Mouse (Mus musculus) kidney, postnatal 0 days (tissue): ENCODE results near the gene Ffar2. TPM values are rescaled to one million over a fixed set of nuclear protein-coding genes. Genes with fewer than 3 reads are reported as not detected.

Experiments
- ATAC-seq: fragments of 200-750 bp; cut with Nextera tagmentation; replicated peaks from 2 replicates; pipeline ENCODE4 v1.8.0; 2017; ENCODE audit warnings: low read depth, moderate number of reproducible peaks, moderate TSS enrichment, moderate library complexity; ENCODE audit not compliant: low FRiP score
- DNase-seq: peaks from one replicate; pipeline ENCODE4 v3.0.0-alpha.2; 2016; ENCODE audit warnings: low spot score
- H3K27ac ChIP-seq: fragments of 300-500 bp; sonication (generic); 2 replicates; pipeline ENCODE4 v1.5.1; 2014; ENCODE audit warnings: mild to moderate bottlenecking
- H3K27me3 ChIP-seq: fragments of 300-500 bp; sonication (generic); 2 replicates; pipeline ENCODE4 v1.6.1; 2014; ENCODE audit warnings: low read length, mixed read lengths; ENCODE audit not compliant: insufficient read depth
- H3K36me3 ChIP-seq: fragments of 300-500 bp; sonication (generic); 2 replicates; pipeline ENCODE4 v1.6.1; 2014; ENCODE audit warnings: low read length, mixed read lengths; ENCODE audit not compliant: insufficient read depth
- H3K4me1 ChIP-seq: fragments of 300-500 bp; sonication (generic); replicated peaks from 2 replicates; pipeline ENCODE4 v1.6.1; 2014; ENCODE audit warnings: antibody characterized with exemption, low read length, mixed read lengths; ENCODE audit not compliant: insufficient read depth
- H3K4me2 ChIP-seq: fragments of 300-500 bp; sonication (generic); 2 replicates; pipeline ENCODE4 v1.6.1; 2014; ENCODE audit warnings: mild to moderate bottlenecking, low read length, moderate library complexity, mixed read lengths
- H3K4me3 ChIP-seq: fragments of 300-500 bp; sonication (generic); replicated peaks from 2 replicates; pipeline ENCODE4 v1.5.1; 2014; ENCODE audit warnings: low read depth, low read length
- H3K9ac ChIP-seq: fragments of 300-500 bp; sonication (generic); 2 replicates; pipeline ENCODE4 v1.6.1; 2014; ENCODE audit warnings: low read depth, low read length
- H3K9me3 ChIP-seq: fragments of 300-500 bp; sonication (generic); replicated peaks from 2 replicates; pipeline ENCODE4 v1.6.1; 2016; ENCODE audit warnings: low read length, inconsistent platforms, mixed read lengths
- CTCF ChIP-seq: IDR thresholded peaks from 2 replicates; pipeline ENCODE4 v1.5.1; 2016; ENCODE audit warnings: antibody characterized with exemption, low read depth, mild to moderate bottlenecking, moderate library complexity
- WGBS: fragments of 180-500 bp; shearing (Covaris S2); extraction: QIAGEN DNeasy Blood & Tissue Kit; methylation state at CpG from one replicate; pipeline ENCODE4 v1.1.7; 2014; 5-methylcytosine and 5-hydroxymethylcytosine counted together
- polyA plus RNA-seq: library from polyadenylated mRNA; unstranded; fragments of >200 nt; fragmentation: Nextera tagmentation; extraction: Ambion mirVana; gene quantifications from 2 replicates; pipeline ENCODE4 v1.2.1, GENCODE M21; 2015

The Ffar2 gene
- polyA plus RNA-seq, 1 experiment from 2014 or later = 0.16 TPM

DNA sequence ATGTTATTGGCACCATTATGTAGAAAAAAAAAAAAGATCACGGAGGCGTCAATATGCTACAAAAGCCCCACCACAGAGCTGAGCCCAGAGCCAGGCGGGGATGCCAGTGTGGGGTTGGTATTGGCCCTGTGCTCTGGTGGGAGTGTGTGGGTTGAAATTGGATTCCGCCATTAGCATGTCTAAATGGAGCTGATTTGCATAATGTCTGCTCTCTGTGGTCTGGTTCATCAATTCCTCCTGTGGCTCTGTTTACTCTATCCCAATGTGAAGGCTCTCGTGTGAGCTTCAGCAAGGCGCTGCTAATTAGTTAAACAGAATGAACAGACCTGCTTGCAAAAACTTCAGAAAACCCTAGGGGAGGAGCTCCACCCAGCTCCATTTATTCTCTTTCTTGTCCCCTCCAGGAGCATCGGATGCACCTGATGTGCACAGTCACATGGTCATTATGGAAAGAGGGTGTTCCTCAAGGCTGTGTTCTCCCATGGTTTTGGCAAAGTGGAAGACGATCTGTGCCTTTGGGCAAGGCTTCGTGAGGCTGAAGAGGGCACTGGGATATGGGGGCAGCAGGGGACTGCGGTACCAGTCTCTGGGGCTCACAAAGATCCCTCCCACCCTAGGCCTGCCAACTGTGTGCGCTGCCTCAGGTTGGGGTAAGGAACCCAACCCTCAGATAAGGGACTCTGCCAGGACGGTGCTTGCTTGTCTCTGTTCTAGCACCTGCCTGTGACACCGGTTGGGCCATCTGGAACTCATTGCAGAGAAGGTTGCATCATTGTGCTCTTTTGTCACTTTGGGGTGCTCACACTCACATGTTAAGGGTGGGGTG, 37.6 kb downstream of the Ffar2 start:
- no peaks in the 10 kb centered on the region for H3K4me1 ChIP-seq
- H3K4me3 ChIP-seq = no peak overlapping the region
- no peak overlapping the region for H3K27ac ChIP-seq
- H3K36me3 ChIP-seq = no peaks in the 10 kb centered on the region
- no peak overlapping the region for H3K9ac ChIP-seq
- WGBS = 61% methylated on average over 13 of the region's 13 CpGs
- no peak overlapping the region for H3K4me2 ChIP-seq
- ATAC-seq = no peak
- no peak for DNase-seq
- no peak for TF ChIP-seq CTCF
- no peaks in the 10 kb centered on the region for H3K9me3 ChIP-seq
- H3K27me3 ChIP-seq = no peaks in the 10 kb centered on the region

DNA sequence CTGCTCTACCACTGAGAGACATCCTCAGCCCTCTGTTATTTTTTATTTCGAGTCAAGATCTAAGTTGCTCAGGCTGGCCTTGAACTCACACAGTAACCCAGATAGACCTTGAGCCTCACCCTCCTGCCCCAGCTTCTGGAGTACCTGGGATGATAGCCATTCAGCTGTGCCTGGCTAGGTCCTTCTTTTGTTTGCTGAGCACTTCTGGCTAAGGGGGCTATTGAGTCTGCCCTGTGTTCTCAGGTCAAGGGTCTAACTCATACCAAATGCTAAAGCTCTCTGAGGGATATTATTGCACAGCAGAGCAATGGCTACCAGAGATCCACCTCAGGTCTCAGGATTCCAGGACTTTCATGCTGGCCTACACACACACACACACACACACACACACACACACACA, 38.4 kb downstream of the Ffar2 start:
- no peak for ATAC-seq
- no peak overlapping the region for H3K4me2 ChIP-seq
- 63% methylated on average over 1 of the region's 1 CpGs for WGBS
- TF ChIP-seq CTCF = no peak
- no peaks in the 10 kb centered on the region for H3K4me1 ChIP-seq
- no peaks in the 10 kb centered on the region for H3K9me3 ChIP-seq
- no peak for DNase-seq
- H3K9ac ChIP-seq = no peak overlapping the region
- no peaks in the 10 kb centered on the region for H3K27me3 ChIP-seq
- H3K36me3 ChIP-seq = no peaks in the 10 kb centered on the region
- no peak overlapping the region for H3K4me3 ChIP-seq
- H3K27ac ChIP-seq = no peak overlapping the region

DNA sequence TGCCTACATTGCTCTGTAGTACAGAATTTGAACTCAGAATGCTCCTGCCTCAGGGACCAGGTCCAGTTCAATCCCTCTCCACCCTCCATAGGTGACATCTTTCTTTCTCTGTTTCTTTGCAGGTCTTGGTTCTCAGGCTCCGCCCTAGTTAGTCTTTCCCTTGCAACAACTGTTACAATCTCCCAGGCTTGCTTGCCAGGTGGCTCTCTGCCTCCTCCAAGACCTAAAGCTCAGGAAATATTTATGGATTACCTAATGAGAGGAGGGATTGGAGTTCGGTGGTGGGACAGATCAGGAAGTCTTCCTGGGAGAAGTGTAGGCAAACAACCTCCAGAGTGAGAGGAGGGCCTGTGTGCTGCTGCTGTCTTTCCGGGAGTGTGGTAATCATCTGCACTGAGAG, 40.9 kb downstream of the Ffar2 start:
- H3K9ac ChIP-seq = no peak overlapping the region
- no peak overlapping the region for H3K27ac ChIP-seq
- no peaks in the 10 kb centered on the region for H3K9me3 ChIP-seq
- H3K4me1 ChIP-seq = no peaks in the 10 kb centered on the region
- H3K4me2 ChIP-seq = no peak overlapping the region
- whole genome bisulfite sequencing = 66% methylated on average over 3 of the region's 3 CpGs
- DNase-seq = no peak
- H3K36me3 ChIP-seq = no peaks in the 10 kb centered on the region
- no peaks in the 10 kb centered on the region for H3K27me3 ChIP-seq
- no peak for TF ChIP-seq CTCF
- no peak for ATAC-seq
- H3K4me3 ChIP-seq = no peak overlapping the region

DNA sequence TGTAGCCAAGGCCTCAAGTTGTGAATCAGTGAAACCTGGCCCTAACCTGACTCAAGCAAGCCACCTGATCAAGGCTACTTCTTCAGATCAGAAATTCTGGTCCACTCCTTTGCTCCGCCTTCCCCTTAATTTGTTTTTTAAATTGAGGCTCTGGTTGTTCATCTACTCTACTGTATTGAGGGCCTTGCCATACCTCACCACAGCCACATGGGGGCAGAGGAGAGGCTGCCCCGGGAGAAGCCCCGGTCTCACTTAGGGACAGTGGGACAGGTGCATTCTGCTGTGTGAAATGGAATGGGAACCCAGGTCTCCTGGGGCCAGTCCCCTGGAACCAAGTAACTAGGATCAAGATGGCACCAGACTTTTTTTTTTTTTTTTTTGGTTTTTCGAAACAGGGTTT, 41.8 kb downstream of the Ffar2 start:
- WGBS = 72% methylated on average over 4 of the region's 4 CpGs
- H3K9ac ChIP-seq = no peak overlapping the region
- DNase-seq (no peak), ATAC-seq (no peak)
- H3K4me1 ChIP-seq = no peaks in the 10 kb centered on the region
- H3K4me2 ChIP-seq = no peak overlapping the region
- peak; percentile 61 for TF ChIP-seq CTCF
- H3K27ac ChIP-seq = no peak overlapping the region
- no peaks in the 10 kb centered on the region for H3K9me3 ChIP-seq
- no peaks in the 10 kb centered on the region for H3K27me3 ChIP-seq
- no peak overlapping the region for H3K4me3 ChIP-seq
- H3K36me3 ChIP-seq = no peaks in the 10 kb centered on the region

DNA sequence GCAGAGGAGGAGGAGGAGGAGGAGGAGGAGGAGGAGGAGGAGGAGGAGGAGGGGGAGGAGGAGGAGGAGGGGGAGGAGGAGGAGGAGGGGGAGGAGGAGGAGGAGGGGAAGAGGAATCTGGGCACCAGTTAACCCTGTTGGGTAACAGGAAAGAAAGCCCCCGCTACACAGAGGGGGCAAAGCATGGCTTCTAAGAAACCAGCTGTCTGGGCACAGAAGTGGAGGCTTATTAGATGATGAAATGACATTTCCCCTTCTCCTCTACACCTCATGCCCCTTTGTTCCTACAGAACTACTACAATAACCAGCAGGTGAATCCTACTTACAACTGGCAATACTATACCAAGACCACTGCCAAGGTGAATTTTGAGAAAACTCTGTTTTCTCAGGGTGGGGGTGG, 45.7 kb downstream of the Ffar2 start:
- no peak for TF ChIP-seq CTCF
- WGBS = 56% methylated on average over 1 of the region's 1 CpGs
- H3K36me3 ChIP-seq = no peaks in the 10 kb centered on the region
- H3K4me2 ChIP-seq = no peak overlapping the region
- no peak overlapping the region for H3K9ac ChIP-seq
- no peaks in the 10 kb centered on the region for H3K9me3 ChIP-seq
- no peak overlapping the region for H3K4me3 ChIP-seq
- no peaks in the 10 kb centered on the region for H3K27me3 ChIP-seq
- ATAC-seq (no peak), DNase-seq (no peak)
- H3K4me1 ChIP-seq = no peaks in the 10 kb centered on the region
- no peak overlapping the region for H3K27ac ChIP-seq

DNA sequence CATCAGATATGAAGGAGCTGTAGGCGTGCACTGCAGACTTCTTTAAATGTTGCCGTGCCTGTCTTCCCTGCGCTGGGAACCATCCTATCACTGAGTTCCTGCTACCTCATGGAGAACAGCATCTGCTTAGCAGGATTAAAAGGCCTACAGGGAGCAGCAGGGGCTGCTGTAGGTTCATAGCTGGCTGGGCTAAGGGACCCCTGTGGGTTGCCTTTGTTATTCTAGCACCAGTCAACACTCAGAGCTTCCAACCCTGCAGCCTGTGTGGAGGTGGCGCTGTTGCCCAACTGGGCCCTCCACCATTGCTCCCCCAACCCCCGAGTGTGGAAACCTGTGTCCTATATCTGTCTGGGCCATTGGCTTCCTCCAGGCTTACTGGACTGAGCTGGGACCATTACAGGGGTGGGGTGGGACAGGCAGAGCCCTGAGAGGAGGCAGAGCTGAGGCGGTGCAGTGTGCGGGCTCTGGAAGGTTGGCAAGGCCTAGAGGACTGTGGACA, 46.4 kb downstream of the Ffar2 start:
- no peak overlapping the region for H3K9ac ChIP-seq
- no peak overlapping the region for H3K27ac ChIP-seq
- no peaks in the 10 kb centered on the region for H3K27me3 ChIP-seq
- no peaks in the 10 kb centered on the region for H3K9me3 ChIP-seq
- no peak overlapping the region for H3K4me3 ChIP-seq
- no peak overlapping the region for H3K4me2 ChIP-seq
- WGBS = 65% methylated on average over 7 of the region's 7 CpGs
- no peak for TF ChIP-seq CTCF
- no peak for ATAC-seq
- no peak for DNase-seq
- H3K4me1 ChIP-seq = no peaks in the 10 kb centered on the region
- H3K36me3 ChIP-seq = no peaks in the 10 kb centered on the region
